Mouse (Mus musculus) heart, postnatal 0 days (tissue): ENCODE measurements around the gene Rpl10-ps3.

ENCODE experiments used
- CTCF ChIP-seq: IDR thresholded peaks from 2 replicates; pipeline ENCODE4 v1.5.1; 2016; ENCODE audit warnings: antibody characterized with exemption, control low read depth, low read depth
- EP300 ChIP-seq: IDR thresholded peaks from 2 replicates; pipeline ENCODE4 v1.6.1; 2016; ENCODE audit warnings: antibody characterized with exemption, low read depth

GRCm38 (mm10) chr9:50344868-50345267, at the start of gene Rpl10-ps3:
- TF ChIP-seq EP300: no peak
- no peak for TF ChIP-seq CTCF
